Mouse (Mus musculus) left cerebral cortex, postnatal 36 days (tissue): ENCODE data around the gene 9230102O04Rik. TPM values are rescaled to one million over a fixed set of nuclear protein-coding genes. Genes with fewer than 3 reads are reported as not detected.

ENCODE experiments used
- DNase-seq, 2 experiments: peaks; one replicate each; pipeline ENCODE4 v3.0.0; 2021 to 2022; ENCODE audit warnings: low spot score in 2 of 2, mixed read lengths in 1 of 2
- intact Hi-C: fragments of 180-260 bp; cut with DNase I; formaldehyde crosslinking; loops from one replicate; pipeline ENCODE4 v1.15.1; 2025
- total RNA-seq, 2 experiments: library from RNA; stranded (reverse); gene quantifications; 2 replicates each; pipeline ENCODE4 v1.2.3; 2021

The 9230102O04Rik gene
- not detected for total RNA-seq

DNA sequence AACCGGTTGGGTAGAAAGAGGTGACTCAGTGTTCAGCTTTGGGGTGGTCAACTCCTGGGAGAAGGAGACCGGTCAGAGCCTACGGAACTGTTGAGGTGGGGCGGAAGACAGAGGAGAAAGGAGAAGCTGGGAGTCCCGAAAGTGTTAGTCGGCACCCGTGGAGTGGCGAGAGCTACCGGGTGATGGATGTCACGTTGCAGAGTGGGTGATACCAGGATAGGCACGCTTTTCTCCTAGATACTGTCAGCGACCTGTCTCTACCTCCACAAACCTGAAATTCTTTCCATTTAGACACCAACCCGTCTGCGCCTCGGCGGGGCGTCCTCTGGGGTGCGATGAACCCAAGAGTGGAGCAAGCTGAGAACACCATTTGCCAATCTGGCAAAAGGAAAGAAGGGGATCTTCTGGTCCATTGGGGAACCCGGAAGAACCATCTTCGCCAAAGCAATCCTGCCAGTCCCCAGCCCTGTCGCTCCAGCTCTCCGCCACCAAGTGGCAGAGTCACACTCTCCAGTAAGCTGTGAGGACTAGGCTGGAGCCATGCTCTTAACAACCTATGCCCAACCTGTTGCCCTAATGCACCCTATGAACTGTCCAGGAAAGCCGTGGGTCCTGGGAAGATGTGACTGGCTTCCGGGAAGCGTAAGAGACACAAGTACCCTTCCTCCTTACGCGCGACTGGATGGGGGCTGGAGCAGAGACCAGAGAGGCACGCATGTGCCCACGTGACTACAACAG, at the start of gene 9230102O04Rik:
TSS of gene 9230102O04Rik (minus strand) at position 628 of the 738 bp plus-strand sequence.
- no peak for DNase-seq
- intact Hi-C loops, result loop anchor here (10.0 kb wide), 3 partner anchors 116 to 1214 kb away; no protein-coding TSS in a partner anchor

GRCm38 (mm10) chr2:9935965-9936364, 46.6 kb upstream of the 9230102O04Rik start:
- intact Hi-C loops, result no loop called here
- no peak for DNase-seq

GRCm38 (mm10) chr2:9926905-9927283, 37.6 kb upstream of the 9230102O04Rik start:
- no peak for DNase-seq

DNA sequence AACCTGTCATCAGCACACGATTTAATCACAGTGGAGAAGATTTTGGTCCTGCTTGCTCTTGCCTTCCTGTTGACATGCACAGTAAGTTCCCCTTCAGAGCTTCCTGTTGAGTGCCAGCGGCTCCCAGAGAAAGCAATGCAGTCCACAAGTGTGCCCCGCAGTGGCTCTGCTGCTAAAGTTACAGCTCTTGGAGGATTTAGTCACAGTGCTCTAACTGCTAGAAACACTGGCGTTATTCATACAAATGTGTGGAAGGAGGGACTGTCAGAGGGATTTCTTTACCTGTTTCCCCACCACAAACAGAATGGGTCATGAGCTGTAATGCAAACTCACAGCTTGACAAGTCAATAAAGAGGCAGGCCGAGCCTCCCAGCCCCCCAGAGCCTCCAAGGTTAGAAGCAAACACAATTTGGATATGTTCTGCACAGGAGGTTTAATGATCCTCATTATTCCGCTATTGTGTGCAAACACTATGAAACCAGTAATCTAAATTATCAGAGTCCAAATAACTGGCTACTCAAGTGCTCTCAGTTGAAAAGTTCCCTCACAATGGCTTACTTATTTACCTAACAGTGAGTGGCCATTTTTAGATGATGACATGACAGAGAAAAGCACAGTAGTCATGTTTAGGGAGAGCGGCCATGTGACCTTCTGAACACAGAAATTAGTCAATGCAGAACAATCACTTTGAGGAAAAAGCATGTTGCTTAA, 37.0 kb upstream of the 9230102O04Rik start:
- DNase-seq, result no peak
- intact Hi-C loops, result no loop called here

More at GRCm38 (mm10) chr2:9926905-9927283, 37.6 kb upstream of the 9230102O04Rik start:
- intact Hi-C loops, result no loop called here

- intact Hi-C loops, result no loop called here
- no peak for DNase-seq
These were observed 29.5 kb upstream of the 9230102O04Rik start for GRCm38 (mm10) chr2:9918691-9919471.

GRCm38 (mm10) chr2:9917602-9918001, 28.3 kb upstream of the 9230102O04Rik start:
- DNase-seq, result no peak
- intact Hi-C loops, result no loop called here

- intact Hi-C loops, result no loop called here
- no peak for DNase-seq
These were observed 16.7 kb upstream of the 9230102O04Rik start for GRCm38 (mm10) chr2:9905995-9906394.

- intact Hi-C loops, result no loop called here
- DNase-seq, result no peak
These were observed 14.7 kb upstream of the 9230102O04Rik start for GRCm38 (mm10) chr2:9903854-9904560.

DNA sequence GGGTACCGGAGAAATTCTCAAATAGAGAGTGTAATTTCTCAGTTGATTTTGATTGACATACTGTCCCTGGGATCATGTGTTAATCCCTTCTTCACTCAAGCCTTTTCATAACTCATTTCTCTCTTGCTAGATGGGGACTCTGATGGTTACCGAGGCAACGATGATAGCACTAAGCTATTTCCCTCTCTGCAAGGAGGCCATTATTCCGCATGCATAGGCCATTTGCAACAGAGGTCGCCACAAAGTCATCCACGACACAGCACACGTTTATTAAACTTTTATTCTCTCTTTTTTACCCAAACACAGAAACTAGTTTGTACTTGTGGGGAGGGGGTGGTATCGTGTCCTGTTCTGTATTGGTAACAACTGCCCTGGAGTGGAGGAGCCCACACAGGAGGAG, 8.5 kb upstream of the 9230102O04Rik start:
- intact Hi-C loops, result no loop called here
- DNase-seq, result no peak

- intact Hi-C loops, result no loop called here
These were observed 6.9 kb upstream of the 9230102O04Rik start for GRCm38 (mm10) chr2:9896097-9896770.

DNA sequence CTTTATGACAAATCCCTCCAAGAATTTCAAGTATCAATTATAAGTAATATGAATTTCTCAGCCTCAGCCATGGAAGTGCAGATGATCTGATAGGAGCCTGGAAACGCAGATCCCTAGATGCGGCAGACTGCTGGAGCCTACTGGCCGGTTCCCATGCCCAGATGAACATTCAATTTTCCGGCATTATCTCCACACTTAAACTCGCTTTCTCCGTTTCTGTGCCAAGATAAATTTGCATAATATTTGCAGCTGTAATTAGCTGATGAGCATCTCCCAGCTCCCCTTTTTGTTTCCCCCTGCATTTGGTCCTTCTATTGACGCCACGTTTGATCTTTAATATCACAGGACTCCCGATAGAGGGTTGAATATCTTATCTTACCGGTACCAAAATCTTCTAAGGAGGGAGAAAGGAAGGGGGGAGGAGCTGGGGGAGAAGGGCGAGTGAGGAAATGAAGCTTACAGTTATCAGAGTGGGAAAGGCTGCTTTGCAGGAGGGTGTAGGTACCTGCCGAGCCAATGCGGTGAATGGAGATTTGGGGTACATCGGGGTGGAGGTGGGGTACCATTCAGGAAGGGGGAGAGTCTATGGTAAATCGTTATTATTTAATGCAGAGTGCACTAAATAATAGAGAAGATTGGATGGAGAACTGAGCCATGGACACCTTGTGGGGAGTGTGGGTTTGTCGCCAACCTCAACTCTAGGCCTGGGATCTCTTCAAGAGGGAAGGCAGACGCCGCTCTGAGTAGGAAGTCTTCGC, 5.7 kb upstream of the 9230102O04Rik start:
- DNase-seq, result no peak
- intact Hi-C loops, result no loop called here

More at GRCm38 (mm10) chr2:9896097-9896770, 6.9 kb upstream of the 9230102O04Rik start:
- DNase-seq, result no peak

- no peak for DNase-seq
- intact Hi-C loops, result no loop called here
These were observed 4.1 kb upstream of the 9230102O04Rik start for GRCm38 (mm10) chr2:9893272-9893953.

- intact Hi-C loops, result no loop called here
- DNase-seq, result no peak
These were observed 3.2 kb upstream of the 9230102O04Rik start for GRCm38 (mm10) chr2:9892541-9892940.

DNA sequence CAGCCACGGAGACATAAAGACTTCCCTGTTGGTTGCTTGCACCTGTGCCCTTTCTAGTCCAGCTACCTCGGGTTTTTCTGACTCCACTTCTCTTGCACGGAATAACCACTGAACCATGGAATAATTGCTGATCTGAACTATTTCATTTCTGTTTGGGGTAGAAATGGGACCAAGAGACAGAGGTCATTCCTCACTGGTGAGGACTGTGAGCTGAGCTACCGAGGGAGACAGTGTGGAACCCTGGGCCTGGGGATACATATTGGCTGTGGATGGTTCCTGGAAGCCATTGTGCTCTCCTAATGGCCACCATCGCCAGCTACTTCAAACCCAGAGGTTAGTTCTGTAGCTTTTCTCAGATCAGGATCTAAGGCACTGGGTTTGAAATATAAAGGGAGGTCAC, 1.6 kb upstream of the 9230102O04Rik start:
- no peak for DNase-seq
- intact Hi-C loops, result no loop called here

DNA sequence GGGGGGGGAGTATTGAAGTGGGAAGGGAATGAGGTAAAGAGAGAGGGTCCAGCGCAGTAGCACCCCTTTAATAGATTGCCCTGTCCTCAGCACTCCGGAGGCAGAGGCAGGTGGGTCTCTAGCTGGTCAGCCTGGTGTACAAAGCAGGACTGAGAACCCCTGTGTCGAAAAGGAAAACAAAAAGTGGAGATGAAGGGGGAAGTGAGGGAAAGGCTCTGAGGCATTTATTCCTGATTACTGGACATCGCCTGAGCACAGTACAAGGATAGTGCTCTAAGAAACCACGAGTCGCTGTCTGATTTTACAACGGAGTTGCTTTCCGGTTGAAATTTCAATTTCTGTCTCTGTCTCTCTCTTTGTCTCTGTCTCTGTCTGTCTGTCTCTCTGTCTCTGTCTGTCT, 911 bp upstream of the 9230102O04Rik start:
- intact Hi-C loops, result no loop called here
- no peak for DNase-seq

- intact Hi-C loops, result loop anchor here (10.0 kb wide), 3 partner anchors 115 to 1215 kb away; no protein-coding TSS in a partner anchor
- no peak for DNase-seq
These were observed 377 bp upstream of the 9230102O04Rik start, which contains the start of gene Gata3 for GRCm38 (mm10) chr2:9889651-9890183. Gata3 (minus strand) TSS chr2:9890034.

GRCm38 (mm10) chr2:9887636-9888035, 1.7 kb downstream of the 9230102O04Rik start:
- no peak for DNase-seq
- intact Hi-C loops, result loop anchor here (10.0 kb wide), 3 partner anchors 117 to 1213 kb away; no protein-coding TSS in a partner anchor
